Mouse (Mus musculus) lung, adult 18-20 months (tissue): ENCODE results near the gene Inppl1.
A peak's percentile ranks its signal among the peaks of the same experiment; 100 is the strongest.

Source experiments
- DNase-seq, 2 experiments: peaks; one replicate each; pipeline ENCODE4 v3.0.0; 2022; ENCODE audit warnings: mixed read lengths in 2 of 2

Gene Inppl1

DNA sequence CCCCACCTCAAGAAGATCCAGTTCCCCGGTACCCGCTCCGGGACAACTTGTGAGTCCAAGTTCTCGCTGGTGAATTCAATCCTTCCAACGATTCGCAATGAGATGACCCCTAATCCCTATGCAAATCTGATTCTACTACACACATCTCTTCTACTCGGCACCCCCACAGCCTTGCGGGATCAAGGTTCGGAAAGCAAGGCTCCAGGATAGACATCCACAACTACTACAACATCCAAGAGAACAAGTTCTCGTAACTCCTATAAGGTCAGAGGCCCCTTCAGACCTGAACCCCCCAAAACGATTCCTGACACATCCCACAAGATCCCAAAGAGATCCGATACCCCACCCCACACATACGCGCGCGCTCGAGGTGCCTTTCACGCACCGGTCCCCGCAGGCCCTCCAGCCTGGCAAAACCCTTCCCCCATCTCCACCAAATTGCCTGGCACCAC, 849 bp downstream of the Inppl1 start:
- DNase-seq = no peak

DNA sequence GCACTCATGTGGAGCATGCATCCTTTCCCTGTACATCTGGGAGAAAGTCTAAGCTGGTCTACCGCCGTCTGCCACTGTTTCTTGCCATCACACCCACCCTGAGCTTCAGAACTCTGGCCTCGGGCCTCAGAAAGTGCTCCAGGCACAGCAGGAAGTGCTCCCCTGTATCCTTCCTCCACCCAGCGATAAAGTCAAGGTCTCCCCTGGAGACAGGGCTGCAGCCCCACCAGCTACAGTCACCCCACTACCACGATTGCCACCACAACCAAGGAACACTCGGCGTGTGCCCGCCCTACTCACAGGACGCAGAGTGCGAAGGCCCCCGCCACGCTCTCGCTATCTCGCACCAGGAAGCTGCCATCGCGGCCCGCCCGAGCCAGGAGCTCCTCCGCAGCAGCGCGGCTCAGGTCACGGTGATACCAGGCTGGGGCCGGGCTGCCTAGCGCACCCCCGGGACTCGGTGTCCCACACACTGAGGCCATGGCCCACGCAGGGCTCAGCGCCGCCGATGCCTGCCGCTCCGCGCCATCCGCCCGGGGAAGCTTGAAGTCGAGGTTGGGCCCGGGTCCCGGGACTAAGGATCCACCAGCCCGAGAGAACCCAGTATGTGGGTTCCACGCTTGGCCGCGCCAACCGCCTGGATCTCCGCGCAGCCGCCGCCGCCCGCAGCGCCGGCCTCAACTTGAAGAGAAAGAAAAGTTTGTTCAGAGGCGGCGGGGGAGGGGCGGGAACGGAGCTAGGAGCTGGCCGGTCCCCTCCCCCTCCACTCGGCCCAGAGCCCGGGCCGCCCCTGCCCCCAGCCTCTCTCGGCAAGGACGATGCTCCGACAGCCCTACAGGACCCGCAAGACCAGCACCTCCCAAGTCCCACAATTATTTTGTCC, 1.5 kb downstream of the Inppl1 start:
- DNase-seq = peak; percentile 52 to 66

DNA sequence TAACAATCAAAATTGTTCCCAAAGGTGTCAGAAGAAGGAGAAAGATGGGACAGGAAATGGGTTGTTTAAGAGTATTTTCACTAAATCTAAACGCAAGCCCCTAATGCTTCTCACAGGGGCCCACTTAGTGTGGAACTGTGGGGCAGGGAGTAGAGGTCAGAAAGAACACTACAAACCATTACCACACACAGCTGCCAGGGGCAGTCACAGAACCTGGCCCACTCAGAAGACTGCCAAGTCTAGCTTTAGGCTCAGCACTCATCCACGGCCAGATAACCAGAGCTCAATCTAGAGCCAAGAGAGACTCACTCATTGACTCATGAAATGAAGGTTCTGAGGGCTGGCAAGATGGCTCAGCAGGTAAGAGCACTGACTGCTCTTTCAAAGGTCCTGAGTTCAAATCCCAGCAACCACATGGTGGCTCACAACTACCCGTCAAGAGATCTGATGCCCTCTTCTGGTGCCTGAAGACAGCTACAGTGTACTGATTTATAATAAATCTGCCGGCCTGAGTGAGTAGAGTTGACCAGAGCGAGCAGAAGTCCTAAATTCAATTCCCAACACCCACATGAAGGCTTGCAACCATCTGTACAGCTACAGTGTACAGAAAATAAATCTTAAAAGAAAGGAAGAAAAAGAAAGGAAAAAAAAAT, 2.4 kb downstream of the Inppl1 start:
- DNase-seq = no peak

DNA sequence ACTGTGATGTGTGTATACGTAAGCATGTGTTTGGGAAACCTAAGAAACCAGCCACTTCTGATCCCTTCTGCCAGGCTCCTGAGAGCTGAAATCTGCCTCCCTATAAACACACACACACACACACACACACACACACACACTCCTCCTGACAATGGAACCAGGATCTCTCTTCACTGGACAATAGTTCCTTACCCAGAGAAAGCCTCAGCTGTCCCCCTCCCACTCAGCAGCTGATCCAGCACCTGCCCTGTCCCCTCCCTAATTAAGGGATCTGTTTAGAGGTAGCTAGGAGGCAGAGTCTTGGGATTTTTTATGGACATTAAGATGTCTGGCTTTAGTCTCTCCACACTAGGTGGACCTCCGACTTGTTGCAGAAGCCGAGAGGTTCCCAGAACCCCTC, 3.1 kb downstream of the Inppl1 start:
- no peak for DNase-seq

DNA sequence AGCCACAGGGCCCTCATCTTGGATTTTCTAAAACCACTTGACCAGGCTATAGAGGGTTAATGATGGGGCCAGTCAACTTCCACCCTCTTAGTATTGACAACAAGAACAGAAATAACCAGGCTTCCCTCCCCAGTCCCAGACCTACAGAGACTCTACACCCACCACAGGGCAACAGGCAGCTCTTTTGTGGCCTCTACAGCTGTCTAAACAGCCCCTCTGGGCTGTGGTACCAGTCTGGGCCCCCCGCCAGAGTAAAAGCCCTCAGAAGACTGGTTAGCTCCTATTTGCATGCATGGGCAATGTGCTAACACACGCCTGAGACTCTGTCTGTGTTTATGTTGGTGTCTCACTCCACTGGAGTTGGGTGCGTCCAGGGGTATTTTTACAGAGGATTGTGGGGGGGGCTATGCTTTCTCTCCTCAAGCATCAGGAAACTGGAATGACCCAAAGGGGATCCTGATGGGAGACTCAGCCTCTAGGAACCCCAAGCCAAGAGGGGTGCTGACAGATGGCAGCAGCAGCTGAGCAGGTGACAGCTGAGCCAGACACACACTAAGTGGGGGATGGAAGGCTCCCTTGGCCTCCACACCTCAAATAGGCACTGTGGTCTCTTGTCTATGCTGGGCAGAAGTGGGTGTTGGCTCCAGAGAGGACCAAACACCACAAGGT, 4.0 kb downstream of the Inppl1 start:
- no peak for DNase-seq

DNA sequence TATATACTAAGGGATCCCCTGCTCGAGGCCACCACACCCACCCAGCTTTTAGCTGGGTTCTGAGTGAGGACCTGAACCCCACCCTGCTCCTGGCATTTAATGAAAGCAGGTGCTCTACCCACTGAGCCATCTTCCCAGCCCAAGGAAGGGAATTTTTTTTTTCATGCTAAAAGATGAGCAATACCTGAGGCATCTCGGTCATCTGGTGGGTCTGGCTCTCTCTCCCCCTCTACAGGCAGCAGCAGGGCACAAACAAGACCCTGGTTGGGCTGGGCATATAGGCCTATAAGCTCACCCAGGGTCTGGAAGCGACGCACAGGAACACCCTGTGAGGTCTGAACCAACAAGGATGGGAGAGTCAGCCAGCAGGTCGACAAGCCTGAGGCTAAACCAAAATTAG, 4.7 kb downstream of the Inppl1 start:
- DNase-seq = no peak

DNA sequence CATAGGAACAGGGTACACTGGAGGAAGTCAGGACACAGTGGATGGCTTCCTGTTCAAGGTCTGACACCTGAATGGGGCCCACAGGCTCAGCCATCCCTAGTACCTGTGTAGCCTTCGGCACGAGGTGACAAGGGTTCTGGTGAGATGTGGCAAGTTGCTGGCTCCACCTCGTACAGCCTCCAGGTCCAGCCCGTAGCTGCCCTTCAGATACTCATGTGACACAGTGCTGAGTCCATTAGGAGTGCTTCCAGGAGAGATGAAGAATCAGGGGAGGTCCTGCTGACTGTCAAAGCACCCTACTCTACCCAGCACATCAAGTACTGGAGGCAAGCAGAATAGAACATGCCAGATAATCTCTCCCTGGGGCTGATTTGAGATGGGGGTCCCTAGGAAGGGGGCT, 5.7 kb downstream of the Inppl1 start:
- DNase-seq = no peak

DNA sequence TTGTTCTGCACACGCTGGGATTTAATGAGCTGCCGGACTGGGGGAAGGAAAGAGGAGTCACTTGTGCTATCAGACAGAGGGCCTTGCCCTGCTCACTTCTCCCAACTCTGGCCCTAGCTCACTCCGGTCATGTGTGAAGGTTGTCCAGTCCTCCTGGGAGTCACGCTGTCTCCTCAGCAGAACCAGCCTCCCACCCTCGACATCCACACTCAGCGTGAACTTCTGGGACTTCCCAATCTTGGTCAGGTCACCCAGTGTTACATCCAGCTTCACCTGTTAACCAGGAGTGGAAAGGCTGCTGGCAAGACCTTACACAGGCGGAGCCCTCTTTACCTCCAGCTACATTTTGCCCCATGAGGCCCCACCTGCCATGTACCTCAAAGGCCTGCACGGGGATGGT, 6.6 kb downstream of the Inppl1 start:
- no peak for DNase-seq

DNA sequence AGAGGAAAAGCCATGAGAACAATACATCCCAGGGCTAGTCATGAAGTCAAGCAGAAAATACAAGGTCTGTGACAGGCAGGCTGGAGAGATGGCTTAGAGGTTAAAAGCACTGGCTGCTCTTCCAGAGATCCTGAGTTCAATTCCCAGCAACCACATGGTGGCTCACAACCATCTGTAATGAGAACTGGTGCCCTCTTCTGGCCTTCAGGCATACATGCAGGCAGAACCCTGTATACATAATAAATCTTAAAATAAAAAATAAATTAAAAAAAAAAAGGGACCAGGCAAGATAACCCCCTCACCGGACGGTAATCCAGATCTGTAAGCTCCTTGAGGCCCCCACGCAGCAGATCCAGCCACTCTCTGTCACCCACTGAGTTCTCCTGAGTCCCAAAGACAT, 7.7 kb downstream of the Inppl1 start:
- no peak for DNase-seq

DNA sequence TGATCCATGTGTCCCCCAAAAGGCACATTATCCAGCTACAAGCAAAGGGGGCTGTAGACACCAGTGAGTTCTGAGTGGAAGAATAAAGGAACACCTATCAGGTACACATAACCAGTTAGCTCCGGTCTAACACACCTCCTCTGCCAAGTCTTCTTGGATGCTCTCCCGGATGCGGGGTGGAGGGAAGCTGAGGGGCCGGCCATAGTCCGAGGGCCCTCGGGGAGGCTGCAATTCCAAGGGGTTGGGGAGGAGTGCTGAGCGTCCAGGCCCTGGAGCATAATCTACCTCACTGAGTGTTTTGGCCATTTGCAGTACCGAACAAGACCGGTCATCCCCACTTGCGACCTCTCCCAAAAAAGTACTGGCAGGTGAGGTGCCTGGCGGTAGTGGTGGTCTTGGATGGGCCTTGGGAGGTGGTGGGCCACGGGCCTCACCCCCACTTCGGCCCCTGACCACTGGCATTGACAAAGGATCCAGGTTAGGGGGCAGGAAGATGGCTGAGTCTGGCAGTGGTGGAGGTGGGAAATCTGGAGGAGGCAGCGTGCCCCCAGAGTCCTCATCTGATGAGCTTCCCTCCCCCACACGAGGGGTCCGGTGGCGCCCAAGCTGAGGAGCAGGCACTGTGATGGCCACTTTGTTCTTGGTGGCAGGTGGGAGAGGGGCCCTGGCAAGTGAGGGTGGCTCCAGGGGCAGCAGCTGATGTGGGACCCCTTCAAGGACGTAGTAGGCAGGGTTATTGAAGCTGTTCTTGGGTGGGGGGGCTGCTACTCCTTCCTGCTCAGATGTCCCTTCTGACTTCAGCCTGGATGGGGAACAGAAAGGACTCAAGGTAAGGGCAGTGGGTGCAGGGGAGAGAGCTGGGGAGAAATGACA, 14.0 kb downstream of the Inppl1 start:
- no peak for DNase-seq

DNA sequence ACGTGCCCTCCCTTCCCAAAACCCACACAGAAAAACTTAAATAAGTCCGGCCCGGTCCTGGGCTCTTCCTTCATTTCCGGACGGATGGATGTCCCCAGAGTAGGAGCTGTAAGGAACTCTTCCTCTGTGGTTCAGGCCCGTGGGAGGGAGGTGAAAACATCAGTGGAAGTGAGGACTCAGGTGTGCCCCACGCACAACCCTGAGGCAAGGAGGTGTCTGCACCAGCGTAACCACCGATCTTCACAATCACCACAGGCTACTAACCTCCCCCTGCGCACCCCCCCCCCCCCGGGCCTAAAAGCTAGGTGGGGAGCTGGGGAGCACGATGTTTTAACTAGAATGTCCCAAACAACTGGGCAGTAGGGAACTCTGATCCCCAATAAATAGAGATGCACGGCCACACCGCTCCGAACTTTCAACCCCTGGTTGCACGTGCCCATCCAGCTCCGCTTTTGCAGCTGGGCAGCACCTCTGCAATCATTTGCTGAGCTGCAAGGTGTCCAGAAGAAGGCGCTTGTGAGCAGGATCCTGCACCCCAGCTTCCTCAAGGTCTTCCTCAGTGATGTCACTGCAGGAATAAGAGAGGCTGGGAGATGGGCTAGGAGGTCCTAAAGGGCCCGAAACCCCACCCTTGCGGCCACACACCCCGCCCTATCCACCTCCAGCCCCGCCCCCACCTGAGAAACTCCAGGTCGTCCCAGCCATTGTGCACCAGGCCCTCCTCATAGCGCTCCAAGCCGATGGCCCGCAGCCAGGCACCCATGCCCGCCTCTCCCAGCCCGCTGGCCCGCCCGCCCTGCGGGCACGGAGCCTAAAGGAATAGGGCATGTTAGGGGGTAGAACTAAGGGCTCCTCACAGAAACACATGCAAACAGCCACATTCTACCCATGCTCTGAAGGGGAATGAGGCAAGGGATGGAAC, 14.9 kb downstream of the Inppl1 start:
- DNase-seq = peak; percentile 46 to 59

DNA sequence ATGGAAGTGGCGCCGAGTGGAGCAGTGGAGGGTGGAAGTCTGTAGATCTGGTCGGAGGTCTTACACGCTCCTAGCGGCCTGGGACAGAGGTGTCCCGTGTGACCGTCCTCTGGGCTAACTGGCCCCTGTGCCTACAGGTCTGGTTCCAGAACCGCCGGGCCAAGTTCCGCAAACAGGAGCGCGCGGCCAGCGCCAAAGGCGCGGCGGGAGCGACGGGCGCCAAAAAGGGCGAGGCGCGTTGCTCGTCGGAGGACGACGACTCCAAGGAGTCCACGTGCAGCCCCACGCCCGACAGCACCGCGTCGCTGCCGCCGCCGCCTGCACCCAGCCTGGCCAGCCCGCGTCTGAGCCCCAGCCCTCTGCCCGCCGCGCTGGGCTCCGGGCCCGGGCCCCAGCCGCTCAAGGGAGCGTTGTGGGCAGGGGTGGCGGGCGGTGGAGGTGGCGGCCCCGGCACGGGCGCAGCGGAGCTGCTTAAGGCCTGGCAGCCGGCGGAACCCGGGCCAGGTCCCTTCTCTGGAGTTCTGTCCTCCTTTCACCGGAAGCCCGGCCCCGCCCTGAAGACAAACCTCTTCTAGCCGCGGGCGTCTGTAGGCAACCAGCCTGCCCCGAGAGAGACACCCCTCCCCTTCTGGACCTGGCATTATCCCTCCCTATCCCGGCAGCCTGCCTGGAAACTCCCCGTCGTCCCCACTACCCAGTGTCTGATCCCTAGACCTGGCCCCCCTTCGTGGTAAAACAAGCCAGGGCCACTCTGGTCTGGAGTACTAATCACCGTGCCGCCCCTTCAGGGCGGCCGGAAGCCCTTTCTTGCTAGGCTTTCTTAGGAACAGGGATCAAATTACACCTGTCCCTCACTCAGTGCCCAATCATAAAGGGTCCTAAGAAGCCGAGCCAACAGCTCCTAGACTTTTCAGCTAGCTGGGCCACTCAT, 16.2 kb downstream of the Inppl1 start:
- DNase-seq = peak; percentile 56 to 60

DNA sequence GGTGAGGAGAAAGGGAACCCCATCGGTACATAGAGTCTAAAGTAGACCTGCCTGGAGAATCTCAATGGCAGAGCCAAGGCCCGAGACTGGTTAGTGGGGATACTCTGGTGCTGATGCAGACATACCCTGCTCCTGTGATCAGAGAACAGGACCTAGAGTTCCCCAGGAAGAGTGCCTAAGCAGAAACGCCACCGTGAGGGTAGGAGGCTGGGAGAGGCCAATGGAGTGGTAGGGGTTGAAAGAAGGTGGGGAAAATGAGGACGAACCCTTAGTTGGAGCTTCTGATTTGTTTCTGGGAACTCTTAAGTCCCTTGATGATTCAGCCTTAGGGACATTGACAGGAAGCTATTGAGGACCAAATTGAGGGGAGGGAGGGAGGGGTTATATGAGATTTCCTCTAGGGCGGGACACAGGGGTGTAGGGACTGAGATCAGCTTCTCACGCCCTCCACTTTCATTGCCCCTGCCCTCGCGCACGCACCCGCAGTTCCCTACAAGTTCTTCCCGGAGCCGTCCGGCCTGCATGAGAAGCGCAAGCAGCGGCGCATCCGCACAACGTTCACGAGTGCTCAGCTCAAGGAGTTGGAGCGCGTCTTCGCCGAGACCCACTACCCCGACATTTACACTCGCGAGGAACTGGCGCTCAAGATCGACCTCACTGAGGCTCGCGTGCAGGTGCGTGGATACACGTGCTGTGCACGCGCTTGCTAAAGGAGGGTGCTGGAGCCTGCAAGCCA, 17.6 kb downstream of the Inppl1 start:
- DNase-seq = no peak

DNA sequence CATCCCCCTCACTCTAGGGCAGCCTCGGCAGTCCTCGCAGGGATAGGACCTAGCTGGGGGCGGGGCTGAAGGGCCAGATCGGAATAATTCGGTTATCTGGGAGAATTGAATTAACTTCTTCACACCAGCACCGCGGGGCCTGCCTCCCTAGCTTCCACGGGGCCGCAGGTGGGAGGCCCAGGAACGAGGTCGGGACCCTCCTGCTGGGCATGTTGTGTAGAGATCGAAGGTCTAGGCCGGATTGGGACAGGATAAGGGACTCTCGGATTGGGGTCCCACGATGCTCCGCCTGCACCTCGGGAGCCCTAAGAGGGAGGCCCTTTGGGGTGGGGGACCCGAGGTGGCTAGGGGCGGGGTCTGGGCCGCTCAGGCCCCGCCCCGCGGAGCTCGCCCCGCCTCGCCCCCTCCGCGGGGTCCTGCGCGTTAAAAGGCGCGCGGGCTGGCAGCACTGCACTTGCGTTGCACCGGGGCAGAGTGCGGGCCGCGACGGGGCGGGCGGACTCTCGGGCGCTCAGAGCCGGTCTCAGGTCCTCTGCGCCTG, 20.1 kb downstream of the Inppl1 start, which contains the start of gene Phox2a:
Phox2a (plus strand) TSS at position 453 of the 541 bp plus-strand sequence.
- no peak for DNase-seq

DNA sequence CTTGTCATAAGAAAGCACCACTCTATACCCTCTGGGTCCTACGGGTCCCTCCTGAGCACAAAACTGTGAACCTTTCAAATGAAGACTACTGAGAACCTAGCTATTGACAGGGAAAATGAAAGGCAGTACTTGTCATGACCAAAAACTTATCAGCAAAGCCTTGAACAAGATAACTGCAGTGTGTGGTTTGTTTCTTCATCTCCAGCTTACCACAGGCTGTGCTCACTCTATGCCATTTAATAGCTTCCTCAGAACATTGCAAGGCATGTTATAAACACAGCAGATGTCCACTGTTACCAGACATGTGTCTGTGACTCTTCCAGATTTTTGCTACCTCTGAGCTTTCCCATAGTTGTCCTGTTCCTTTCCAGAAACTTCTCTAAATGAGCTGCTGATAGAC, 61.0 kb downstream of the Inppl1 start:
- no peak for DNase-seq

DNA sequence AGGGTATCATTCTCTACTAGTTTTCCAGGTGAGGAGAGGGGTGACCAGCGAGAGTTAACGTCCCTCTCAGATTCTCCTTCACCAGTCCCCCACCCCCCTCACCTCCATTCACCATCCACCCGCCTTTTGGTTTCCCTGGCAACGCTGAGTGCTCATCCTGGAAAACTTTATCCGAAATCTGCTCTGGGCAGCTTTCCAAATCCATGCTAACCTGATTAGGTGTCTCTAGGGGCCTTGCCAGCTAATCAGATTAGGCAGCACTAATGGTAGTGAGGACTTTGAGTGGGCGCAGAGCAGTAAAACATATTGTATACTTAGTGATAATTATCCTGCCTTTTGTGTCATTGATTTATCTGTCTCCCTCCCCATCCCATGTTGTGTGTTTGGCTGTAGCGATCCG, 65.3 kb downstream of the Inppl1 start:
- no peak for DNase-seq
